Mouse (Mus musculus): ENCODE results near the gene Arl16.

Arl16 gene

DNA sequence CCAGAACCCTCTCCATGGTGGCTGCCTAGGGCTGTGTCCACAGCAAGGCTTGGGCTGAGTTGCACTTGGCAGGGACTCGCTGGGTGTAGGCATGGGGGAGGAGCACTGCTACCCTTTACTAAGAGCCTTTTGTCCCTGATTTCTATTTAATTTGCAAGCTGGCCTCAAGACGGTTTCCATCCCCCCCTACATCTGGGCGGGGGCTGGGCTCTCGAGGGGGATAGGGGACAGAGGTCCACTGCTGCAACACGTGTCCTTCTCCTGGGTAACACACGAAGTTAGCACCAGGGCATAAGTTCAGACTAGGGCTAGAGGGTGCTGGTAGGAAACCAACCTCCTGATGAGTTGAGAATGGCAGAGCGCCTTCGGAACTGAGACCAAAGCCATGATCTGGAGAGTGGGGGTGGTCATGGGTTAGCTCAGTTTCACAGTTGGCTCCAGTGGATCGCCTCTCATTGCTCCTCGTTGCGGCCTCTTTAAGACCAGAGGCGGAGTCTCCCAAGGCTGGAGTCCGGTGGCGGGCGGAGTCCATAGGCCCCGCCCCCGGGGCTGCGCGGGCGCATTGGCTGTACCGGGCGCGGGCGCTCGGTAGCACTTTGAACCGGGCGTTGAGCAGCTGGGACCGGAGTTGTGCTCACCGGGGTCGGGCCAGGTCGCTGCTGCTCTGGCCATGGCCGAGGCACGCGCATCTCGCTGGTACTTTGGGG, 24.1 kb upstream of the Arl16 start, which contains the start of gene Slc25a10:
TSS of gene Slc25a10 (plus strand) at position 524 of the 707 bp plus-strand sequence.
- DNase-seq (ENCODE audit: low spot score): peak; percentile 81

DNA sequence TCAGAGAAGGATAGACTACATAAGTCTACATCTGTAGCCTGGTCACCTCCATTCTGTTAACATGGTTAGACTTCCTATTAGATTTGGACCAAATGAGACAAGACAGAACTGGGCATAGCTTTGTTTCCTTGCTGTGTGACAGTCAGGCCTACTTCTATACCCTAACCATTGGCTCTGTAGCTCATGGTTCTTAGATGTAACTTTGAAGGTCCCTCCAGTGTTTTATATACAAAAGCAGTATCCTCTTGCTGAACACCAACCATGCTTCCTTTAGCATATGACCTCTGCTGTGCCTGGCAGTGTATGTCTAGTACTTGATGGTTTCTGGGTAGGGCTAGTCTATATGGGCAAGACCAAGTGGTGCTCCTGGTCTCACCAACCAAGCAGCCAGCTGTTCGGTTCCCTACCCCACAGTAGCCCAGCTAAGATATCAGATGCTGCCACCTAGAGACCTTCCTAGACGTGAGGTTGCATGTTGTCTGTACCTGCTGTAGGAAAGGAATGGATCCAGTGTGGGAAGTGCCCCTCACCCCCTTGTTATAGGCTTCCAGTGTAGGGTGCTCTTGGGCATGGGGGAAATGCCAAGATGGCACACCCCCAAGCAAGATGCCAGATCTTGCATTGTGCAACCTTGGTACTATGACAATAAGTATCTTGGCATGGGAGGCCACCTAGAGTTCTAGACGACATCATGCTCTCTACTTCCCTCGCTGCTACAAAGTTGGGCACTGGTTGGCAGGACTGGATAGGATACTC, 23.1 kb upstream of the Arl16 start:
- DNase-seq (ENCODE audit: low spot score): no peak

DNA sequence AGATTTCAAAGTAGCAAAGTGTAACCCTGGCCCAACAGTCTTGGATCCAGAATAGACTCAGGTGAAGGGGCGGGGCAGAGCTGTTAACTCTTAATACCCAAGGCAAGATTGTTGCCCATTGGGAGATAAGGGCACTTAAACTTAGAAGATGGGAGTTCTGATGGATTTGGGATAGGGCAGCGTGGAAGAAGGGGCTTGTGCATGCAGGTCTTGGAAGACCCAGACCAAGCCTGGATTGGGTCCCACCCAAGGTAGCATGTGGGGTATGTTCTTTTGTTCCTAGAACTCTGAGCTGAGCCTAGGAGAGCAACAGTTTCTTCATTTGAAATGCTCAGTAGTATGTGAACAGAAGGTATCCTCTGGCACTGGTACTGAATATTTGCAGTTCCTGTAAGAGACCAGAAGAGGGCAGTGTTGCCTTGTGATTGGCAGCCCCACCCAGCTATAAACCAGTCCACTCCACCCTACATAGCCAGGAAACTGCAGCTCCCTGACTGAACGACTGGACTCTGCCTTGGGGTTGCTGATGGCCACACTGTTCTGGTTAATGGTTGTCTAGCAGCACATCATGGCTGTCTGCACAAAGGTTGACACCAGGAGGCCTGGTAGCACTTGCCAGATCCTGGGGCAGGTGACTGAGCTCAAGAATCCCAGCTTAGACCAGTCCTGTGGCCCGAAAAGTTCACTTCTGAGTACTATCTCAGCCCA, 21.8 kb upstream of the Arl16 start:
- no peak for DNase-seq (ENCODE audit: low spot score)

DNA sequence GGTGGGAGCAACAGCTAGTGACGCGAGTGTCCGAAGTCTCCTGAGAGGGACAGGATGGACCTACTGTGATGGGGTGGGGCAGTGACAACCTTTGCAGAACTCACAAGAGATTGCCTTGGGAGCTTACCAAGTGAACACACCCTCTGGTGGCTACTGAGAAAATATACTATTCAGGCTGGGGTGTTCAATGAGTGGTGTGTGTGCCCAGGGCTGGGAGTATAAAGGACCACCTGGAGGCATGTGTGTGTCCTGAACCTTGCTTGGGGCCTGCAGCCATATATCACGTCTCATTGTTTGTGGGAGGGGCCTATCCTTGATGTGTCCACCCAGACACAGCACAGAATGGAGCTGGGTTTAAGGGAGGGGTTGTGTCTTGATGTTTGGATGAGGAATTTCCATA, 21.1 kb upstream of the Arl16 start:
- DNase-seq (ENCODE audit: low spot score): no peak

DNA sequence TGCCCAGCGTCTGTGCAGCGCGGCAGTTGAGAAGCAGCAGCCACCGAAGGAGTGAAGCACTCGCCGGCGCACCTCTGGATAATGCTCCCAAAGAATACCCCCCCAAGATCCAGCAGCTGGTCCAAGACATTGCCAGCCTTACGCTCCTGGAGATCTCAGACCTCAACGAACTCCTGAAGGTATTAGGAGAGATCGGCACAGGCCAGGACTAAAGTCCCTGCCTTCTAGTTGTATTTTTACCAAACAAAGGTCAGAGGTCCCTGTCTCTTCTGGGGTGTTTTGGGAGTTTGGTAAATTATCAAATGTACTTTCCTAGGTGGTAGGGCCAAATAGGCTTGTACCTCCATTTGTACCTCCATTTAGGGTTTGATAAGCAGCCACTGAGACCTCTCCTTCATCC, 17.8 kb upstream of the Arl16 start:
- DNase-seq (ENCODE audit: low spot score): no peak

DNA sequence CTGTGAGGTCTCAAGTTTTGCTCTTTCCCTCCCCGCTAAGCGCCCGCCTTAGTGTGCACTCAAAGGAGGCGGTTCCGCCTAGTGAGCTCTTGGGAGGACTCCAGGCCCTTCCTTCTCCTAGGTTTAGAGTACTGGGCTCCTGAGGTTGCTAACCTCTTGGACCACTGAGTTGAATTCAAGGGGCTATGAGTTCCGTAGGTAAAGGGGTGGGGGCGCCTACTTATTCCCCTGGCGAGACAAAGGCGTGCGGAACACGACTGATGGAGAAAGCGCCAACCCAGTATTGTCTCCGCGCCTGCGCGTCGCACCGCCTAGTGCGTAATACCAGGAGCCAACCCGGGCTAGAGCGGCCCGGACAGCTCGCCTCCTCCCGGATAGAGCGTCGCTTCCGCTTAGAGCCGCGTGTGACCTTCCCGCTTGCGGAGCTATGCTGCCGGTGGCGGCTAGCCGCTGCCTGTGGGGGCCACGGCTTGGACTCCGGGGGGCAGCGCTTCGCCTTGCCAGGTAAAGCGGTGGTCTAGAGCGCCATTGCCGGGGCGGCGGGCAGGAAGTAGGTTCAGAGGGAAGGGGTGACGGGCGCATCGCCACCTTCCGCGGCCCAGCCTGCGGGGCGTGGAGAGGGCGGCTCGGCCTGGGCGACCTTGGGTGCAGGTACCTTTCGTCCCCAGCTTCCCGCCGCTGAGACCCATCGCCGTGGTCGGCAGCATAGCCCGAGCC, 17.0 kb upstream of the Arl16 start, which contains the start of gene Mrpl12:
TSS of gene Mrpl12 (plus strand) at position 349 of the 717 bp plus-strand sequence.
- DNase-seq (ENCODE audit: low spot score): peak; percentile 81

DNA sequence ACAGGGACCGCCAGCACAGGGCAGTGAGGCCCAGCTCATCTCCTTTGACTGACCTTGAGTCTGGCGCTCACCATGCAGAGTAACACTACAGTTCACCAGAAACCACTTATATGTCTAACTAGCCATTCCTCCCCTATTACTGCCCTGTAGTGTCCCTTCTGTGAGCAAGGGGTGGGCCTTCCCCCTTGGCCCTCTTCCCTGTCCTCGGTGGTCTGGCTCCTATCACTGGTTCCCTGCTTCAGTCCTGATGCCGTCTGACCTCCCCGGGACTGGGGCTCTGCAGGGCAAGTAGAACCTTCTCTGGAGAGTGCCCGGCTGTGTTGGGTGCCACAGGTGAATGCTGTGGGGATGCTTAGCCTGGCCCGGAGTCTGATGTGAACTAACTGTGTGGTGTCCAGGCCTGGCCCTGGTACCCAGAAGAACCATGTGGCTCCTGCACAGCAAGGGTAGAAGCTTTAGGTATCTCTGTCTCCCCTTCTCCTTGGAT, 16.1 kb upstream of the Arl16 start:
- DNase-seq (ENCODE audit: low spot score): no peak

DNA sequence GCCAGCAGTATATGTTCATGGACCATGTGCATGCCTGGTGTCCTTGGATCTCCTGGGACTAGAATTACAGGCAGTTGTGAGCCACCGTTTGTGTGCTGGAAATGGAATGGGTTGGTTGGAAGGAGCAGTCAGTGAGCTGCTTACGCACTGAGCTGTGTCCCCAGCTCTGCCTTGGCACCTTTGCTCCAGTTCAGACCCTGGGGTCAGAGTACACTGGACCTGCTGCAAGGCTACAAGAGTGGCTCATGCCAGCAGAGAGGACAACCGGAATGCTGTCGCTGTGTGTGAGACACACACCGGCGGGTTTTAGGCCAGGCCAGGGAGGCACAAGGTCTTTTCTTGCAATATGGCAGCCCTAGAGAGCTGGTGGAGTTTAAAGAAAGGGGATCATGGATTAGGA, 4.6 kb upstream of the Arl16 start:
- no peak for DNase-seq (ENCODE audit: low spot score)

DNA sequence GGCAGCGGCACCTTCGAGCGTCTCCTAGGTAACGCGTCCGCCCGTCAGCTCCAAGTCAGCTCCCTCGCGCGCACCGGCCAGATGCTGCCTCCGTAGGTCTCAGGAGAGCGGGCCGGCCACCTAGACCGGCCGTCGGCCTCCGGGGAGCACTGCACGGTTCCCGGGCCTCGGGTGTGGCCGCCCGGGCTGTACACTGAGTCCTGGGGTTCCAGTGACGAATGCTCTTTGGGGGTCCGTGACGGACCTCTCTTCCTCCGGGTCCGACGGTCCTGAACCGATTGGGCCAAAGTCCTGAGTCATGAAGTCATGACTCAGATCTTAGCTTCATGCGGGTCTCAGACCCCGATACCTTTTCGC, 307 bp upstream of the Arl16 start:
- DNase-seq (ENCODE audit: low spot score): no peak

DNA sequence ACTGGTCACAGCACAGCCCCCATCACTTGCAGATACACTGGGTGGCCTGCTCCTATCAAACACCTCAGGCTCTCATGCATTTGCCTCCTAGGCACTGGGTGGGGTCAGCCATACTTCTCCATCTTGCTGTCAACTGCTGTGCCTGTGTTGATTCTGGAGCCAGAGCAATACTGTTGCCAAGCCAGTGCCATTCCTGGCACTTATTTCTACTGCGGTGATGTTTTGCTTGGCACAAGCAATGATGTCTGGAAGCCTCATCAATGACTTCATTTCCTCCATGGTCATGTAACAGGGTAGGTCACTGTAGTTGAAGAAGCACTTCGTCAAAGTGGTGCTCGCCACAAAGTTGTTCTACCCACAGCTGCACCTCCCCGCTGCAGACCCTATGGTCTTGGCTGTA, 1.9 kb downstream of the Arl16 start:
- no peak for DNase-seq (ENCODE audit: low spot score)

DNA sequence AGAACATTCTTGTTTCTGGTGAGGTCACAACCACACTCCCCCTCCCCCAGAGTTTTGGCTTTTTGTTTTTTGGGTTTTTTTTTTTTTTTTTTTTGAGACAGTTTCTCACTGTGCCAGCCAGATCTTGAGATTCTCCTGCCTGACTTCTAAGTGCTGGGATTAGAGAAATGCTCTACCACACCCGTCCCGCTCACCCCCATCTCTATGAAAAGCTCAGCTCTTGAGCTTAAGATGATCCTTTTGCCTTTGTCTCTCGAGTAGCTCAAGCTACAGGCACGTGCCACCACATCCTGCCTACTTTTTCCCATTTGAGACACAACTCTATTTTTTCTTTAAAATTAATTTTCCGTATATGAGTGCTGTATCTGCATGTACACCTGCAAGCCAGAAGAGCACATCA, 3.0 kb downstream of the Arl16 start:
- no peak for DNase-seq (ENCODE audit: low spot score)

DNA sequence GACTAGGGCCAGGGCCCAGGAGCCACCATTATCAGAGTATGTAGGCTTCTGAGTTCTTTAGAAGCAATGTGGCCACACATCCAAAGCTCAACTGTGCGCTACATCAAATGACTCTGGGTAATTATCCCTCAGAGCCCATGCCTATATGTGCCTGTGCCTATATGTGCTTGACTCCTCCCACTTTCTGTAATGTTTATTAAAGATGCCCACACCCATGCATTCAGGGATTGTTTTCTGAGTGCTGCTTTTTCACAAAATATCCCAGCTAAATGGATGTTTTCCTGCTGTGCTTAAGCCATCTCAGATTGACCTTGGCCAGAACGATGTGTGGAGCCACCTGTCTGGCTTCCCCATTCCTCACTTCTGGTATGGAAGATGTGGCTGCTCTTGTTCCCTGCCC, 3.9 kb downstream of the Arl16 start:
- DNase-seq (ENCODE audit: low spot score): no peak

DNA sequence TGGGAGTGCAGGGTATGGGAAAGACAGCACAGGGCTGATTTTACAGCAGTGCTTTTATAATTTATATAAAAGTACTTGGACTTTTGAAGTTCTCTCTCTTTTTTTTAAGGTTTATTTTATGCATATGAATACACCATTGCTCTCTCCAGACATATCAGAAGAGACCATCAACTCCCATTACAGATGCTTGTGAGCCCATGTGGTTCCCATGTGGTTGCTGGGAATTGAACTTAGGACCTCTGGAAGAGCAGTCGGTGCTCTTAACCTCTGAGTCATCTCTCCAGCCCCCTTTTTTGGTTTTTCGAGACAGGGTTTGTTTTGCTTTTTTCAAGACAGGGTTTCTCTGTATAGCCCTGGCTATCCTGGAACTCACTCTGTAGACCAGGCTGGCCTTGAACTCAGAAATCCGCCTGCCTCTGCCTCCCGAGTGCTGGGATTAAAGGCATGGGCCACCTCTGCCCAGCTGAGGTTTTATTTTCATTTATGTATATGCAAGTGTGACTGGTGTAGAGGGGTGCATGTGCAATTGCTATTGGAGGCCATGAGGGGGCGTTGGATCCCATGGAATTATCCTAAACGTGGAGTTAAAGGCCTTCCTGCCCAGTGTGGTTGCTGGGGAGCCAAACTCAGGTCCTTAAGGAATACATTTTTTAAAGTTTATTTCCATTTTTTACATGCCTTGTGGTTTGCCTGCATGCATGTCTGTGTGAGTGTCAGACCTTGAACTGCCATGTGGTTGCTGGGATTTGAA, 8.4 kb downstream of the Arl16 start:
- DNase-seq (ENCODE audit: low spot score): no peak

DNA sequence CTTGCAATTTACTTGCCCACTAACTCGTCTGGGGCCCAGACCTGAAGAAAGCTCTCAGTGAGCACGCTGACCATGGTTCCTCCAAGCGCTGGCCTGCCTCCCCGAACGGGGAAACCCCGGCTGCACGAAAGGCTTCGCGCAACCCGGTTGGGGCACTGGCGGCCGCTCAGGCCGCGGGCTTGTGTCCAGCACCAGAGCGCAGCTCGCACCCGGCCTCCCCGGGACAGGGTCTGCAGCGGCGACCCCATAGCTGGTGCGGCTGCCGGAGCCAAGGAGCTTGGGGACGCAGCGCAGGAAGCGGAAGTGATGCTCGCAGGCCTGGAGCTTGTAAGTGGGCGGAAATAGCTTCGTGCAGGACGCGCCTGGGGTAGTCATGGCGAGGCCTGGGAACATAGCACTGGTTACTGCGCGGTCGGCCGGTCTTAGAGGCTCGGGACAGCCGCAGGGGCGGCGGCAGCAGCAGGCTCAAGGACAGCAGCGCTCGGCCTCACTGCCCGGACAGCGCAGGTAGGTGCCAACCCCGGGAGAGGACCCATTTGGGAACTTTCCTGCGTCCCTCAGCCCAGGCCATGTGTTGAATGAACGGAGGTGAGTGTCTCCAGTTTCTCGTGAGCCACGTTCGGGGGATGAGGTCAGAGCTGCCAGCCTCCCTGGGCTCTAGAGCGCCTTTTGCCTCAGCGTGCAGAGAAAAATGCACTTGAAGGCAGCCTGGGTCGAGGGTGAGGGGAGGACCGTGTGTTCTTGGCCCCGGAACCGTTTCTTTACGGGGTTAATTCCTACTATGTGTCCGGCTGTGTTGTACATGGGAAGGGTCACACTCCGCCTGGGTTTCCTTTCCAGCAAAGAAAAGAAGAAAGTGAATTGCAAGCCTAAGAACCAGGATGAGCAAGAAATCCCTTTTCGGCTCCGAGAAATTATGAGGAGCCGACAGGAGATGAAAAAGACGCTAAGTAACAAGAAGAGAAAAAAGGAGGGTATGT, 9.3 kb downstream of the Arl16 start, which contains the start of the genes Oxld1 and Ccdc137:
TSS of gene Oxld1 (minus strand) at position 297 of the 980 bp plus-strand sequence.
TSS of gene Ccdc137 (plus strand) at position 344 of the 980 bp plus-strand sequence.
- DNase-seq (ENCODE audit: low spot score): peak; percentile 65

DNA sequence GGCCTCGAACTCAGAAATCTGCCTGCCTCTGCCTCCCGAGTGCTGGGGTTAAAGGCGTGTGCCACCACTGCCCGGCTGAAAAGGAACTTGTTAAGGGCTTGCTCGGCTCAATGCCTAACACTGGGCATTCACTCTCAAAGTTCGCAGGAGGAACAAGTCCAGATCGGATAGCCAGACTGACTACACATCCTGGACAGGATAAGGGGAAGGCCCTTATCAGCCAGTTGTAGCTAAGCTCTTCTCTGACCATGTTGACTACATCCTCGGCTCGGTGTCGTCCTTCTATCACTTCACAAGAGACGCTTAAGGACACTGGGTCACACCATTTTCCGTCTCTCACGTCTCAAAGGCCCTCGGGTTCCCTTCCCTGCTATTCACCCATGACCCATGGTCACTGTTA, 10.0 kb downstream of the Arl16 start:
- no peak for DNase-seq (ENCODE audit: low spot score)

DNA sequence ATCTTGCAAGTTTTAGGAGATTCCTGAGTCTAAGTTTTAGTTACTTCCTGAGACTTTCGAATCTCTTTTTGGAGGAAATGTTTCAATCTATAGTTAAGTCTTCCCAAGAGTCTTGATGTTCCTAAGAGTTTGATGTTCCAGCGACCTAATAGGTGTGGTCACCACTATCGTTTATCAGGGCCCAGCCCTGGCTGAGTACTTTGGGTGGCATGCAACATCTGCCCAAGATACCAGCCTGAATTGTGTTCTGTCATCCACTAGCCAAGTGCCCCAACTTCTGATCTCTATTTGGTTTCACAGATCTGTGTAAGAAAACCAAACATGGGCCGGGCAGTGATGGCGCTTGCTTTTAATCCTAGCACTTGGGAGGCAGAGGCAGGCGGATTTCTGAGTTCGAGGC, 12.0 kb downstream of the Arl16 start:
- DNase-seq (ENCODE audit: low spot score): no peak

DNA sequence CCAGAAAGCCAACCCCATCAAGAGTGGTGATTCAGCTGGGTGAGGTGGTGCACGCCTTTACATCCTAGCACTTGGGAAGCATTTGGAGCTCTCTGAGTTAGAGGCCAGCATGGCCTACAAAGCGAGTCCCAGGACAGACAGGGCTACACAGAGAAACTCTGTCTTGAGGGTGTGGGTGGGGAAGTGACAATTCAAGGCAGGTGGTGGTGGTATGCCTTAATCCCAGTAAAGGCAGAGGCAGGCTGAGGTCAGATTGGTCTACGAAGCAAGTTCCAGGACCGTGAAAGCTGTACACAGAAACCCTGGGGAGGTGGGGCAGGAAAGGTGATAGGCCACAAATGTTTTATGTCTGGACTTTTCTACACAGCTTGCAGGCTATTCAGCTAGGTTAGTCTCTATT, 12.4 kb downstream of the Arl16 start:
- DNase-seq (ENCODE audit: low spot score): no peak

DNA sequence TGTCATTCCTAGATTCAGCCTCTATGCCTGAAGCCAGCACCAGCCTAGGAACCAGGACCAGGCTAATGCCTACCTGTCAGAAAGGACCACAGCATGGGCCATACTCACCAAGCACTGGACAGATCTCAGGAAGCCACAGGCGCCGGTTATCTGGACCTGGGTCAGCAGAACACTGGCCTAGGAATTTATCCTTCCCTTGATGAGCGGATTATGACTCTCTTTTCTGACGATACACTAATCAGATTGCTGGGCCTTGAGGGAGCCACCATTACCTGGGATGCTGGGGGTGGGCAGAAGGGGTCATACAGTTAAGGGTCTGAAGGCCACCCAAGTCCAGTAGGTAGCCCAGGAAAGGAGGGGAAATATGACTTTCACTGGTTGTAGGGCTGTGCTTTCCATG, 14.1 kb downstream of the Arl16 start, which contains the start of gene Pde6g:
TSS of gene Pde6g (minus strand) at position 195 of the 400 bp plus-strand sequence.
- no peak for DNase-seq (ENCODE audit: low spot score)

DNA sequence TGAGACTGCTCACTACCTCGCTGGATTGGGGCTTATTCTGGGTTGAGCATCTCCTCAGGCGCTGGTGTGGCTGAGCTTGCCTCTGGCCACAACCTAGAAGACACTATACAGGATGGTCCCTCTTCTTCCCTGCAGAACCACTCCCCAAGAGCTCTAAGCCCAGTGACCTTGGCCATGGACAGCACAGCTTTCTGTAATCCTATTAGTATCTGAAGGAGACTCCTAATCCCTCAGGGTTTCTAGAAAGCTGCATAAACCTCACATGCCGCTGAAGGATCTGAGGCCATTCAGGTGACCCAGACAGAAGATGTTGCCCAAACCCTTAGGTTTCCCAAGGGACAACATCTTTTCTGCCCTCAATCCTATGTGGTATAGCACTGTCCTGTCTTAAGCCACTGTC, 15.2 kb downstream of the Arl16 start:
- no peak for DNase-seq (ENCODE audit: low spot score)

DNA sequence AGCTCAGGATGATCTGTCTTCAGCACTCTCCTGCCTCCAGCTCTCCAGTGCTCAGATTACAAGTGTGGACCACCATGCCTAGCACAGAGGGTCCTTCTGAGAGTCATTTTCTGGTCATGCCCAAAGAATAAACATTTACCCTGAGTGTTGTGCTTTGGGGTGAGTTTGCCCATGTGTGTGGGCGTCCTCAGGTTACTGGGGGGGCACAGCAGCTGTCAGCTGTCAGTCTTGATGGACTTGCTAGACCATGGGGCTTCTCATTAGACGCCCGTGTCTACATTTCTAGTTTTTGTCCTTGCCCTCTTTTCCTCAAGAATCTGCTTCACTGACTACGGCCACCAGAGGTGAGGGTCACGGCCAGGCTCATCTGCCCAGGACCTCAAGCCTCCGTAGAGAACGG, 20.2 kb downstream of the Arl16 start:
- no peak for DNase-seq (ENCODE audit: low spot score)
